ENCODE assay signal across 9 mouse cellular contexts in genomic region chr7:68263346-68264027, GRCm38 (mm10). TPM values are rescaled to one million over a fixed set of nuclear protein-coding genes. Genes with fewer than 3 reads are reported as not detected.
A peak's percentile ranks its signal among the peaks of the same experiment; 100 is the strongest.
DNase-seq lines count a peak whose midpoint lies in the region; ATAC-seq lines count a peak whose summit lies in the region.
"Had no signal": no experiment of that assay in that cellular context is flagged by ENCODE, and none has a peak within 500 bp of the region (broad histone marks: within the 10 kb centered on the region; RNA-seq: fewer than 3 reads in every experiment).

No protein-coding gene starts in this region.

- ATAC-seq in hindbrain, embryonic 15.5 days (ENCODE audit: low FRiP score, low read depth): no peak
- ATAC-seq in midbrain, embryonic 15.5 days (replicated peaks): no peak
- no peak for ATAC-seq in megakaryocyte progenitor cell, adult 5-6 weeks (replicated peaks; ENCODE audit: poor library complexity)

- H3K9me3 ChIP-seq in hindbrain, embryonic 15.5 days: no peaks in the 10 kb centered on the region
- no peaks in the 10 kb centered on the region for H3K9me3 ChIP-seq in midbrain, embryonic 15.5 days

- DNase-seq in layer of hippocampus, adult 18-20 months (ENCODE audit: low spot score in 2 of 2): peak; percentile 17
- DNase-seq in layer of hippocampus, adult 8-10 months (ENCODE audit: low spot score in 2 of 2): no peak
- DNase-seq in brain, adult 2 months (ENCODE audit: low read depth, low spot score): peak; percentile 16
- no peak for DNase-seq in layer of hippocampus, postnatal 10 days (ENCODE audit: low spot score in 2 of 2)
- DNase-seq in left cerebral cortex, postnatal 25 days (ENCODE audit: low spot score in 2 of 2): no peak

- no peak overlapping the region for H3K9ac ChIP-seq in hindbrain, embryonic 15.5 days
- no peak overlapping the region for H3K9ac ChIP-seq in midbrain, embryonic 15.5 days

- H3K36me3 ChIP-seq in hindbrain, embryonic 15.5 days: no peaks in the 10 kb centered on the region
- H3K36me3 ChIP-seq in midbrain, embryonic 15.5 days (replicated peaks): no peaks in the 10 kb centered on the region

- 57% methylated on average over 8 of the region's 8 CpGs for WGBS in hindbrain, embryonic 15.5 days
- WGBS in midbrain, embryonic 15.5 days: 55% methylated on average over 8 of the region's 8 CpGs

- intact Hi-C loops in left cerebral cortex, postnatal 25 days (cut with DNase I): no loop called here

- no peak overlapping the region for H3K27ac ChIP-seq in hindbrain, embryonic 15.5 days (replicated peaks)
- no peak overlapping the region for H3K27ac ChIP-seq in midbrain, embryonic 15.5 days

- H3K27me3 ChIP-seq in hindbrain, embryonic 15.5 days: 0 out of 2 replicates have a peak, but pooled peaks cover 7% of the 10 kb centered on the region
- H3K27me3 ChIP-seq in midbrain, embryonic 15.5 days (replicated peaks): 0 out of 2 replicates have a peak, but pooled peaks cover 3% of the 10 kb centered on the region

- peak overlapping the region; percentile 65 for H3K4me2 ChIP-seq in hindbrain, embryonic 15.5 days
- H3K4me2 ChIP-seq in midbrain, embryonic 15.5 days: peak overlapping the region; percentile 56

- peak overlapping the region; percentile 32 for H3K4me3 ChIP-seq in hindbrain, embryonic 15.5 days
- H3K4me3 ChIP-seq in midbrain, embryonic 15.5 days: peak overlapping the region; percentile 27

- peaks cover 17% of the 10 kb centered on the region for H3K4me1 ChIP-seq in hindbrain, embryonic 15.5 days (replicated peaks)
- H3K4me1 ChIP-seq in midbrain, embryonic 15.5 days: peaks cover 16% of the 10 kb centered on the region

RNA-seq across cellular contexts. Expression of gene Pgpep1l, which starts 0.5 kb away (rescaled TPM):
- 1 to 10 TPM; 3.3 to 4.2 TPM for total RNA-seq in layer of hippocampus, adult 18-20 months (2021)
- 1 to 10 TPM; 2.7 to 5.4 (median 3.6) TPM for total RNA-seq in layer of hippocampus, adult 8-10 months (2022)
- not detected in 2 replicates for polyA plus RNA-seq in hindbrain, embryonic 15.5 days (2015; fragmentation: Nextera tagmentation; extraction: Ambion mirVana)
- not detected in 2 replicates for polyA plus RNA-seq in midbrain, embryonic 15.5 days (2015; fragmentation: Nextera tagmentation; extraction: Ambion mirVana)
- 1 to 10 TPM in 1 of 2 experiments, under 1 TPM in 1; 0.60 to 1.7 TPM for total RNA-seq in layer of hippocampus, postnatal 10 days (2021)
- not detected in 2 replicates for total RNA-seq in megakaryocyte progenitor cell, adult 5-6 weeks (2015)
- not detected in 2 replicates for total RNA-seq in megakaryocyte progenitor cell, adult 5-6 weeks (2017)
- 1 to 10 TPM in 1 of 2 experiments, under 1 TPM in 1; 0.82 to 1.6 TPM for total RNA-seq in left cerebral cortex, postnatal 25 days (2021)
- polyA plus RNA-seq: gonadal fat pad, adult 2 months had no signal

RNA-seq across cellular contexts. Expression of gene Fam169b, which starts 10.2 kb away (rescaled TPM):
- total RNA-seq in layer of hippocampus, adult 18-20 months (2021): under 1 TPM; 0.41 to 0.47 TPM
- 1 to 10 TPM in 2 of 4 experiments, under 1 TPM in 2; 0.36 to 1.3 (median 0.81) TPM for total RNA-seq in layer of hippocampus, adult 8-10 months (2022)
- 0.12 TPM in 2 replicates for polyA plus RNA-seq in hindbrain, embryonic 15.5 days (2015; fragmentation: Nextera tagmentation; extraction: Ambion mirVana)
- polyA plus RNA-seq in midbrain, embryonic 15.5 days (2015; fragmentation: Nextera tagmentation; extraction: Ambion mirVana): 0.15 TPM in 1 of 2 replicates, not detected in the other
- total RNA-seq in layer of hippocampus, postnatal 10 days (2021): under 1 TPM; 0.27 to 0.89 TPM
- 0.20 and 0.94 TPM in 2 replicates for total RNA-seq in megakaryocyte progenitor cell, adult 5-6 weeks (2015)
- 0.20 and 0.21 TPM in 2 replicates for total RNA-seq in megakaryocyte progenitor cell, adult 5-6 weeks (2017)
- total RNA-seq in left cerebral cortex, postnatal 25 days (2021): 1 to 10 TPM; 1.8 to 2.2 TPM

Comparison
In these comparisons a context has a peak if more than half of its experiments do, and no peak if none do; other contexts are left out.
1. DNase-seq: peak in layer of hippocampus, adult 18-20 months (2 of 2) and brain, adult 2 months (single experiment); none in layer of hippocampus, adult 8-10 months (0 of 2), layer of hippocampus, postnatal 10 days (0 of 2) and left cerebral cortex, postnatal 25 days (0 of 2).